10 mouse cellular contexts compared by ENCODE assay signal in the genomic region with DNA sequence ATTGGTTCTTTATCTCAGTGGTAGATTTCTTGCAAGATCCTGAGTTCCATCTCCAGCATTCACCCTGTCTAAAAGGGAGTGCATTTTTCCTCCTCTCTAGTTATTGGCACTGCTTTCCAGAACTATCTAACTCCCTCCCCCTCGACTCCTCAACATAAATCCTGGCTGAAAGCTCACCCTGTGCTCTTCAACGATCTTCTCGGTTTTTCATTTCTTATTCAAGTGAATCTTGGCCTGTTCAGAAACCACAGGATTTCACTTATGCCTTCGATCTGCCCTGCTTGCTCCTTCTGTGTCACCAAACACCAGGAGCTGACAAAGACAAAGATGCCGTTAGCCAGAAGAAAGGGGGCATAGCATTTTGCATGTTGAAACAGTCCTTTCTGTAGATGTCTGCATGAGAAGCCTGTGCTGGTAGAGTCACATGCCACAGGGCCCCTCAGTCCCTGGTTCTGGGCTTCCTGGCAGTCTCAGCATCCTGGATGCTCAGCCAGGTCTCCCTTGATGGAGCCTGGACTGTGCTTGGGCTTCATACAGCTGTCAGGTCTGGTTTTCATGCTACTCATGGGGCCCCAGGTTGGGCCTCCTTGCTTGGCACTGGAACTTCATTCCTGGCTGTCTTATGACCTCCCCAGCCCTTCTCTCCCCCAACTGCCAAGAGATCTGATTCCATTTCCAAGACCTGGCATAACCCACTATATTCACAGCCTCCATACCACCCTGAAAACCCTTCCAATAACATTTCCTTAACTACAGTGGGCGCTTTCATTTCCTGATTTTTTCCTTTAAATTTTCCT. TPM values are rescaled to one million over a fixed set of nuclear protein-coding genes. Genes with fewer than 3 reads are reported as not detected.
A peak's percentile ranks its signal among the peaks of the same experiment; 100 is the strongest.
DNase-seq lines count a peak whose midpoint lies in the region; ATAC-seq and TF ChIP-seq lines count a peak whose summit lies in the region.
"Had no signal": no experiment of that assay in that cellular context is flagged by ENCODE, and none has a peak within 500 bp of the region (broad histone marks: within the 10 kb centered on the region; RNA-seq: fewer than 3 reads in every experiment).

No protein-coding gene starts in this region.

- H3K27me3 ChIP-seq in cerebellum, adult 2 months (ENCODE audit: control insufficient read depth, insufficient read depth, low read length) = no peaks in the 10 kb centered on the region
- H3K27me3 ChIP-seq in kidney, postnatal 0 days (ENCODE audit: insufficient read depth, low read length) = no peaks in the 10 kb centered on the region
- H3K27me3 ChIP-seq in hindbrain, embryonic 15.5 days = no peaks in the 10 kb centered on the region
- H3K27me3 ChIP-seq in neural tube, embryonic 14.5 days (ENCODE audit: control insufficient read depth, insufficient read depth, low read length) = no peaks in the 10 kb centered on the region
- H3K27me3 ChIP-seq: Patski had no signal

- H3K9me3 ChIP-seq in kidney, postnatal 0 days (replicated peaks; ENCODE audit: low read length) = no peaks in the 10 kb centered on the region
- H3K9me3 ChIP-seq in hindbrain, embryonic 15.5 days = no peaks in the 10 kb centered on the region
- H3K9me3 ChIP-seq in neural tube, embryonic 14.5 days (ENCODE audit: control insufficient read depth, low read length) = no peaks in the 10 kb centered on the region
- H3K9me3 ChIP-seq: liver, embryonic 12.5 days had no signal

- no peaks in the 10 kb centered on the region for H3K4me1 ChIP-seq in cerebellum, adult 2 months (ENCODE audit: control insufficient read depth, insufficient read depth, low read length)
- no peaks in the 10 kb centered on the region for H3K4me1 ChIP-seq in kidney, postnatal 0 days (replicated peaks; ENCODE audit: insufficient read depth, low read length)
- peaks cover 14% of the 10 kb centered on the region for H3K4me1 ChIP-seq in hindbrain, embryonic 15.5 days (replicated peaks)
- H3K4me1 ChIP-seq in neural tube, embryonic 14.5 days (ENCODE audit: control insufficient read depth, insufficient read depth, low read length) = no peaks in the 10 kb centered on the region
- H3K4me1 ChIP-seq: liver, embryonic 12.5 days had no signal

- no peak for ATAC-seq in kidney, postnatal 0 days (replicated peaks; ENCODE audit: low FRiP score, low read depth)
- ATAC-seq in hindbrain, embryonic 15.5 days (ENCODE audit: low FRiP score, low read depth) = no peak
- ATAC-seq in neural tube, embryonic 14.5 days (ENCODE audit: low read depth) = no peak
- no peak for ATAC-seq in erythroid progenitor cell, adult 5-6 weeks (replicated peaks; ENCODE audit: low FRiP score, poor library complexity, severe bottlenecking)

- no peak for TF ChIP-seq CTCF in cerebellum, adult 2 months (IDR thresholded peaks at IDR 0.05; ENCODE audit: borderline replicate concordance, insufficient read depth, low read depth, low read length)
- no peak for TF ChIP-seq CTCF in kidney, postnatal 0 days (IDR thresholded peaks at IDR 0.05; ENCODE audit: low read depth)

- TF ChIP-seq POLR2A in cerebellum, adult 2 months (IDR thresholded peaks at IDR 0.05; ENCODE audit: borderline replicate concordance, insufficient read depth, low read length) = no peak

- H3K36me3 ChIP-seq in kidney, postnatal 0 days (ENCODE audit: insufficient read depth, low read length) = no peaks in the 10 kb centered on the region
- no peaks in the 10 kb centered on the region for H3K36me3 ChIP-seq in hindbrain, embryonic 15.5 days
- H3K36me3 ChIP-seq in neural tube, embryonic 14.5 days (ENCODE audit: control insufficient read depth, insufficient read depth, low read length) = no peaks in the 10 kb centered on the region
- H3K36me3 ChIP-seq: liver, embryonic 12.5 days had no signal

- no peak overlapping the region for H3K4me3 ChIP-seq in cerebellum, adult 2 months (replicated peaks; ENCODE audit: insufficient read depth, low read depth, low read length)
- H3K4me3 ChIP-seq in kidney, postnatal 0 days (replicated peaks; ENCODE audit: low read depth, low read length) = no peak overlapping the region
- H3K4me3 ChIP-seq in hindbrain, embryonic 15.5 days = peak overlapping the region; percentile 33
- no peak overlapping the region for H3K4me3 ChIP-seq in neural tube, embryonic 14.5 days (ENCODE audit: low read depth, low read length)

- H3K9ac ChIP-seq in kidney, postnatal 0 days (ENCODE audit: low read depth, low read length) = no peak overlapping the region
- no peak overlapping the region for H3K9ac ChIP-seq in hindbrain, embryonic 15.5 days
- H3K9ac ChIP-seq in neural tube, embryonic 14.5 days (replicated peaks; ENCODE audit: low read depth, low read length) = no peak overlapping the region
- H3K9ac ChIP-seq: liver, embryonic 12.5 days had no signal

- no peak overlapping the region for H3K27ac ChIP-seq in cerebellum, adult 2 months (ENCODE audit: insufficient read depth, low read length)
- H3K27ac ChIP-seq in kidney, postnatal 0 days = peak overlapping the region; percentile 51; the same call in 1 of the 2 replicates
- H3K27ac ChIP-seq in hindbrain, embryonic 15.5 days (replicated peaks) = 0 out of 2 replicates have a peak overlapping the region, but pooled peaks have one; percentile 8
- H3K27ac ChIP-seq in neural tube, embryonic 14.5 days (ENCODE audit: low read depth, low read length) = no peak overlapping the region
- H3K27ac ChIP-seq: liver, embryonic 12.5 days had no signal

- peak; percentile 14 to 21 for DNase-seq in cerebellum, postnatal 10 days
- DNase-seq in cerebellum, adult 2 months = no peak
- DNase-seq in kidney, postnatal 0 days (ENCODE audit: low spot score) = peak; percentile 35
- no peak for DNase-seq in kidney, postnatal 25 days
- DNase-seq in spleen, postnatal 10 days (ENCODE audit: low spot score in 2 of 2) = no peak

- 51% methylated on average over 6 of the region's 6 CpGs for WGBS in cerebellum, adult 2 months
- 48% methylated on average over 6 of the region's 6 CpGs for WGBS in kidney, postnatal 0 days
- 67% methylated on average over 6 of the region's 6 CpGs for WGBS in hindbrain, embryonic 15.5 days
- WGBS in neural tube, embryonic 14.5 days = 69% methylated on average over 6 of the region's 6 CpGs

- H3K4me2 ChIP-seq in kidney, postnatal 0 days (ENCODE audit: low read length) = 0 out of 2 replicates have a peak overlapping the region, but pooled peaks have one; percentile 42
- peak overlapping the region; percentile 48 for H3K4me2 ChIP-seq in hindbrain, embryonic 15.5 days
- peak overlapping the region; percentile 39; the same call in 1 of the 2 replicates for H3K4me2 ChIP-seq in neural tube, embryonic 14.5 days (ENCODE audit: low read depth, low read length)

RNA-seq across cellular contexts. Expression of a gene that starts 30.8 kb away (rescaled TPM):
- 0.26 TPM in 1 of 2 replicates, not detected in the other for polyA plus RNA-seq in cerebellum, adult 2 months (2012; rRNA removed)
- polyA plus RNA-seq in kidney, postnatal 0 days (2015; fragmentation: Nextera tagmentation; extraction: Ambion mirVana) = 0.17 TPM in 1 of 2 replicates, not detected in the other
- polyA plus RNA-seq in hindbrain, embryonic 15.5 days (2015; fragmentation: Nextera tagmentation; extraction: Ambion mirVana) = not detected in 2 replicates
- not detected in 2 replicates for polyA plus RNA-seq in neural tube, embryonic 14.5 days (2014; fragmentation: Nextera tagmentation; extraction: Ambion mirVana)
- not detected in 2 replicates for total RNA-seq in erythroid progenitor cell, adult 5-6 weeks (2015; ENCODE audit: low replicate concordance)
- total RNA-seq in erythroid progenitor cell, adult 5-6 weeks (2017; ENCODE audit: low replicate concordance) = not detected in 2 replicates
- polyA plus RNA-seq: liver, embryonic 12.5 days; Patski had no signal

RNA-seq across cellular contexts. Expression of a gene that starts 40.9 kb away (rescaled TPM):
- 28.5 and 32.3 TPM in 2 replicates for polyA plus RNA-seq in cerebellum, adult 2 months (2012; rRNA removed)
- 83.6 and 83.7 TPM in 2 replicates for polyA plus RNA-seq in kidney, postnatal 0 days (2015; fragmentation: Nextera tagmentation; extraction: Ambion mirVana)
- polyA plus RNA-seq in hindbrain, embryonic 15.5 days (2015; fragmentation: Nextera tagmentation; extraction: Ambion mirVana) = 52.4 and 53.8 TPM in 2 replicates
- 45.3 and 45.6 TPM in 2 replicates for polyA plus RNA-seq in neural tube, embryonic 14.5 days (2014; fragmentation: Nextera tagmentation; extraction: Ambion mirVana)
- 3.2 and 8.0 TPM in 2 replicates for total RNA-seq in erythroid progenitor cell, adult 5-6 weeks (2015; ENCODE audit: low replicate concordance)
- 2.2 and 5.9 TPM in 2 replicates for total RNA-seq in erythroid progenitor cell, adult 5-6 weeks (2017; ENCODE audit: low replicate concordance)

Comparison
In these comparisons a context has a peak if more than half of its experiments do, and no peak if none do; other contexts are left out.
1. DNase-seq: peak in cerebellum, postnatal 10 days (2 of 2) and kidney, postnatal 0 days (single experiment); none in cerebellum, adult 2 months (0 of 2), kidney, postnatal 25 days (0 of 2) and spleen, postnatal 10 days (0 of 2).
2. H3K27ac ChIP-seq: peak in kidney, postnatal 0 days (single experiment) and hindbrain, embryonic 15.5 days (single experiment); none in cerebellum, adult 2 months (single experiment) and neural tube, embryonic 14.5 days (single experiment).
3. Peak in every context shown above with its lines, with median percentiles within 50 percentile points of each other: H3K4me2 ChIP-seq.